Mouse (Mus musculus): Measurements from ENCODE around the gene Ocm.
A peak's percentile ranks its signal among the peaks of the same experiment; 100 is the strongest.
"Not testable (repeated sequence)": the region's sequence is repeated elsewhere in the genome, so short reads cannot be mapped to it uniquely, and the experiment has no call there.

Gene Ocm

GRCm38 (mm10) chr5:144026620-144027263 is at the start of gene Ocm:
Ocm (minus strand) TSS chr5:144026670.
- no peak for DNase-seq (ENCODE audit: low spot score)

DNA sequence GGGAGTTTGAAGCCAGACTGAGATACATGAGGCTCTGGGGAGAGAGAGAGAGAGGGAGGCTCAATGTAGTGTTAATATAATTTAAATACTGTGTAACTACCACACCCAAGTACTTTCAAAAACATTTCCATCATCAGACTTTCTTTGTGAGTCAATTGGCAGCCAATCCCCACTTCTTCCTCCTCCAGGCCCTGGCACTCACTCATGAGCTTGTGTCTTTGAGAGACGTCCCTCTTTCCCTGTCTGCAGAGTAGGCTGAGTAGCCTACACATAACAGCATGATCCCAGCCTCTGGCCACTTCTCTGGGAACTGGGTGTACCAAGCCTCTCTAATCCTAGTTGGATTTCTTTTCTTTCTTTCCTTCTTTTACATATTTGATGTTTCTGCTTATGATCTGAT is 44.8 kb upstream of the Ocm start:
- no peak for DNase-seq (ENCODE audit: low spot score)

DNA sequence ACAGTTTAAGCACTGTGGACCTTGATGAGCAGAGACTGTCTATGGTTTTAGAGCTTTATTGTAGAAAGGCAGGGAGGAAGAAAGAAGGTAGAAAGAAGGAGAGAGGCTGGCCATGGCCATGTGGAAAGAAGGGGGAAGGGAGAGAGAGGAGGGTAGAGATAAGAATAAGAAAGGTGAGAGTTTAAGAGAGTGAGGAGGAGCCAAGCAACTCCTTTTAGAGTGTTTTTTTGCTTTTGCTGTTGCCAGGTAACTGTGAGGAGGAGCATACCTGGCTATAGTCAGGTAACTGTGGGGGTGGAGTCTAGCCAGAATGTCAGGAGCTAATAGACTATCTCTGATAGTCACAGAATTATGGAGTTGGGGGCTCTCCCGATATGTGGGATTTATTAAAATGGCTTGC is 43.6 kb upstream of the Ocm start:
- no peak for DNase-seq (ENCODE audit: low spot score)

GRCm38 (mm10) chr5:144066036-144066435 is 39.6 kb upstream of the Ocm start:
- DNase-seq (ENCODE audit: low spot score), result no peak

DNA sequence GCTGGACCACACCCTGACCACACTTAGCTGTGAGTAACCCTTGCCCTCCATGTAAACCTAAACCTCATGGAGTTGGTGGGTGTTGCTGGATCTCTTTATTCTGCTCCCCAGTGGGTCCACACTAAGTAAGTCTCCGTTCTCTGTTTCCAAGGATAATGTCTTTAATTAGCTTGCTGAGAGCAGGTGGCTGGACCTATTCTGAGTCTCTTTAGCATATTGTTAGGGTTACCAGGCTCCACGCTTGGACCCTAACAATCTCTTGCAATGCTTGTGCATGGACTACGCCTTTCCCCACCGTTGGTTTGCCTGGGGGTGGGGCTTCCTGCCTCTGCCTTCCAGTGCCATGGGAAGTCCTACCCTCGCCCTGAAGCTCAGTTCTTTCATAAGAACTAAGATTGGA is 37.6 kb upstream of the Ocm start:
- DNase-seq (ENCODE audit: low spot score), result no peak

DNA sequence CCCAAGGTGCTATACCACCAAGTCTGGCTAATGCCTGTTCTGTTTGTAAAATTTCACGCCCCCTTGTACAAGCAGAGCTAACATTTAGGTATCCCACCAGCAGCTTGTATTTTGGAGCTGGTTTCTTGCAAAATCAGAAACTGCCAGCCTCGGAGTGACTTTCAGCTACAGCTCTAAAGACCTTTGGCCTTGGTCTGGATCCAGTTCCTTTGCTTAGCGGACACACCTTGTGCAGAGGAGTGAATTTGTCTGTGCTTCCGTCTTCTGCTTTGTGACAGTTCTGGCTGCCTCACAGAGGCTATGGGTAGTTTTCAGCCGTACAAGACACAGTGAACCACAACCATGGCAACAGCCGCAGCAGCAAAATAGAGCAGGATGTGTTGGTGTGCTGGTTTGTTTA is 27.9 kb upstream of the Ocm start:
- no peak for DNase-seq (ENCODE audit: low spot score)

DNA sequence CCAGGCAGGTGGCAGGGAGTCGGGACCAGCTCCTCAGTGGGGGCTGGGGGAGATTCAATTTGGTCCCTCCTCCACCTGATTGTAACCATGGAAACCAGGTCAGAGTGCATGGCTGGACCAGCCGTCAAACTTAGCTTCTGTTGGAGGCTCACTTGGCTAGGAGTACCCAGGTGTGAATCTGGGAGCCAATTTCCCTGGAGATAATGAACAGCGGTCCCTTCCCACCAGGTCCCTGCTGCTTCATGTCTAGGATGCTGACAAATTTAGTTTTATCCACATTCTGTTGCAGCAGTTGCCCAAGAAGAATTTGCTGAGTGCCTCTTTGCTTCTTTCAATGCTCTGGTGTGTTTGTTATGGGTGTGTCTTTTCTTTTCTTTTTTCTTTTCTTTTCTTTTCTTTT is 27.0 kb upstream of the Ocm start:
- DNase-seq (ENCODE audit: low spot score), result no peak

GRCm38 (mm10) chr5:144051268-144051667 is 24.8 kb upstream of the Ocm start:
- DNase-seq (ENCODE audit: low spot score), result no peak

GRCm38 (mm10) chr5:144049881-144050280 is 23.4 kb upstream of the Ocm start:
- DNase-seq (ENCODE audit: low spot score), result no peak

DNA sequence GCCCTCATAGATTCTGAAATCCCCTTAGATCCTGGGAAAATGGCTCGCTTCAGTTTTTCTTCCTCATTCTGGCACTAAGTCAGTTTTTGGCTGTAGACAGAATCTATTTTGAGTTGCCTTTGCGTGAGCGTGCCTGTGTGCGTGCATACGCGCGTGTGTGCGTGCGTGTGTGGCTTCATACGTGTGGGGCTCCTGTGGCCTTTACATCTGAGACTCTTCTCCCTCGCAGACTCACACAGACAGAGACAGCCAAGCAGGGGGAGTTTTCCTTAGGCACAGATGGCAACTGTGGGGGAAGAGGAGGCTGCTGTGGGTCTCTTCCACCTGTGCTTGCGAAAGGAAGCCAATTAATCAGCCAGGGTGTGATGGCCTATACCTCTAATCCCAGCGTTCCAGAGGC is 20.9 kb upstream of the Ocm start:
- DNase-seq (ENCODE audit: low spot score), result no peak

DNA sequence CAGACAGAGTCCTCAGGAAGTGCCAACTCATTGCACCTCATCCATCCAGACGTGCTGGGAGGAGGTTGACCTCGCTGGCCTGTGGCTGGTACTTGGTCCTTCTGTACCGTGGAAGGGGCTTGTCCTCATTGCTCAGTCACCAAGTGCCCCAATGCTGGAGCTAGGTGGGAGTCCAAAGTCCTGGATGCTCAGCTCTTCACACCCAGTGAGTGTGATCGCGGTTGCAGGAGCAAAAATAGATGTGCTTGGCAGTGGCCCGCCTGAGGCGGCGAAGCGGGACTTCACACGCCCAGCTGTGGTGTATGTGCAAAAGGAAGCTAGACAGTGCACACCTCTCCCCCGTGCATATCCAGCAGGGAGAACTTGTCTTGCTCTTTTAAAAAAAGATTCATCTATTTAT is 16.7 kb upstream of the Ocm start:
- no peak for DNase-seq (ENCODE audit: low spot score)

DNA sequence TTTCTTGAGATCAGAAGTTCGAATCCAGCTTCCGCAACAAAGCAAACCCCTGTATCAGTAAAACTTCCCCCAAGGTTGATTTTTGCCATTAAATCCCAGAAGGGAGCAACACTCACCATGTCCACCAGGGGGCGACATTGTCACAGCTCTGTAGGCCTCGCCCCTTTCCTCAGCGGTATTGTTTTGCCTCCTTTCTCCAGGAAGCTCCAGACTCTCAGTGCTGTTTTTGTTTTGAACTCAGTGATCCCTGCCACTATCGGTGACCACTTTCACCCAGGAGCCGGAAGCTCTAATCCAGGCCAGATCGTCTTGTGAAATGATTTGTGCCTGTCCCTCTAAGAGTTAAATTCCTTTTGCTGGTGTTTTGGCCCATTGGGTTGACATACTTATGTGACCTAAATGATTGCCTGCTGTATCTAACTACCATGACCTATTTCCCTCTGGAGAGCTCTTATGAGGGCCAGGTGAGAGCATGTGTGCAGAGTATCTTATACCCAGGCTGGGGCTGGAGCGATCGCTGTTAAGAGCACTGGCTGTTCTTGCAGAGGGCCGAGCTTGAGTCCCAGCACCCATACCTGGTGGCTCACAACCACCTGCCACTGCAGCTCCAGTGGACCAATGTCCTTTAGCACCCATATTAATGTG is 14.4 kb upstream of the Ocm start:
- DNase-seq (ENCODE audit: low spot score), result peak; percentile 63

GRCm38 (mm10) chr5:144039886-144040285 is 13.4 kb upstream of the Ocm start:
- DNase-seq (ENCODE audit: low spot score), result no peak

GRCm38 (mm10) chr5:144039156-144039675 is 12.7 kb upstream of the Ocm start:
- DNase-seq (ENCODE audit: low spot score), result no peak

DNA sequence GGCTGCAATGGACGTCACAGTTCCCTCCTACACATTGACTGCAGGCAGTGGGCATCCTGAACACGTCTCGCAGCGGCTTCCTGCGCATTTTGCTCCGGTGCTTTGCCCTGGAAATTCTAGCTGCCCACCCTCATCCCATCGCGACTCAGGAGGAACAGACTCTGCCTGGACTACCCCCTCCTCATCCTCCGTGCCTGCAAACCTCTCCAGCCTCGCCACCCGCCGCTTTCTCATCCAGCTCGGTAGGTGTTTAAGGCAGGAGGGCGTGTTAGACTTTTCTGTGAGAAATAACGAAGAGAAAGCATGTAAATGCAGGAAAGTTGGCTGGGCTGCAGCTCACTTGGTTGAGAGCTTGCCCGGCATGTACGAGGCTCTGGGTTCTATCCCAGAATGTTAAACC is 10.5 kb upstream of the Ocm start:
- DNase-seq (ENCODE audit: low spot score), result no peak

DNA sequence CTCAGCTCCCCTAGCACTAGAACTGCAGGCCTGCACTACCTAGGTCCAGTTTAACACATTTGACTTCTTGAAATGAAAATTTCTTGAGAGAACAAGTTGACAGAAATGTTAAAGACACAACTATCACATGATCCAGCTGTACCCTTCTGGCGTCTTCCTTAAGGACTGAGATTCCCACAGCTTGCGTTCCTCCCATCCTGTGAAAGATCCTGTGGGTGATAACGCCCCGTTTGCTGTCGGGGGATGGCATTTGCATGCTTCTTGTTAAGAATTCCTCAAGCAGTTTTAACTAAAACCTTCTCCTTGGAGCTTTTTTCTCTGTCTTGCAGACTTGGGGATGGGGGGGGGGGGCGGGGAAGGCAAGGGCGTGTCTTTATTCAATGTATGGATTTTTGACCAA is 8.1 kb upstream of the Ocm start:
- no peak for DNase-seq (ENCODE audit: low spot score)

GRCm38 (mm10) chr5:144032491-144032890 is 6.0 kb upstream of the Ocm start:
- no peak for DNase-seq (ENCODE audit: low spot score)

- DNase-seq (ENCODE audit: low spot score), result no peak
These were observed 10.6 kb downstream of the Ocm start for GRCm38 (mm10) chr5:144015845-144016244.

- no peak for DNase-seq (ENCODE audit: low spot score)
These were observed 11.2 kb downstream of the Ocm start for GRCm38 (mm10) chr5:144015312-144015650.

- DNase-seq (ENCODE audit: low spot score), result peak; percentile 77
These were observed 11.7 kb downstream of the Ocm start, which contains the start of gene Ccz1 for GRCm38 (mm10) chr5:144014551-144015311. Ccz1 (minus strand) TSS chr5:144014877.

- DNase-seq (ENCODE audit: low spot score), result not testable (repeated sequence)
These were observed 12.9 kb downstream of the Ocm start for GRCm38 (mm10) chr5:144013366-144014134.

GRCm38 (mm10) chr5:144002461-144003192 is 23.8 kb downstream of the Ocm start:
- DNase-seq (ENCODE audit: low spot score), result no peak

All from ovary, postnatal 36 days (tissue).